Mouse (Mus musculus): Measurements from ENCODE around the gene Rbm5. TPM values are rescaled to one million over a fixed set of nuclear protein-coding genes. Genes with fewer than 3 reads are reported as not detected.

Gene Rbm5
- polyA plus RNA-seq, 1 experiment from 2014 or later: 146 TPM

GRCm38 (mm10) chr9:107698611-107699190 is 72.1 kb downstream of the Rbm5 start:
- 0 out of 2 replicates have a peak overlapping the region, but pooled peaks have one; percentile 12 for H3K27ac ChIP-seq (ENCODE audit: low read length)
- H3K27me3 ChIP-seq (ENCODE audit: control insufficient read depth, insufficient read depth, low read length): no peaks in the 10 kb centered on the region
- 41% methylated on average over 14 of the region's 14 CpGs for WGBS
- H3K36me3 ChIP-seq (ENCODE audit: control insufficient read depth, insufficient read depth): no peaks in the 10 kb centered on the region
- H3K4me3 ChIP-seq (ENCODE audit: low read length): no peak overlapping the region
- H3K4me1 ChIP-seq (ENCODE audit: control insufficient read depth, insufficient read depth, low read length): peaks cover 45% of the 10 kb centered on the region
- ATAC-seq (replicated peaks; ENCODE audit: extremely low read depth, insufficient read depth, low FRiP score): no peak
- no peaks in the 10 kb centered on the region for H3K9me3 ChIP-seq (replicated peaks; ENCODE audit: control insufficient read depth, low read length)
- no peak overlapping the region for H3K4me2 ChIP-seq (ENCODE audit: low read depth, low read length)
- no peak overlapping the region for H3K9ac ChIP-seq (ENCODE audit: low read length)

DNA sequence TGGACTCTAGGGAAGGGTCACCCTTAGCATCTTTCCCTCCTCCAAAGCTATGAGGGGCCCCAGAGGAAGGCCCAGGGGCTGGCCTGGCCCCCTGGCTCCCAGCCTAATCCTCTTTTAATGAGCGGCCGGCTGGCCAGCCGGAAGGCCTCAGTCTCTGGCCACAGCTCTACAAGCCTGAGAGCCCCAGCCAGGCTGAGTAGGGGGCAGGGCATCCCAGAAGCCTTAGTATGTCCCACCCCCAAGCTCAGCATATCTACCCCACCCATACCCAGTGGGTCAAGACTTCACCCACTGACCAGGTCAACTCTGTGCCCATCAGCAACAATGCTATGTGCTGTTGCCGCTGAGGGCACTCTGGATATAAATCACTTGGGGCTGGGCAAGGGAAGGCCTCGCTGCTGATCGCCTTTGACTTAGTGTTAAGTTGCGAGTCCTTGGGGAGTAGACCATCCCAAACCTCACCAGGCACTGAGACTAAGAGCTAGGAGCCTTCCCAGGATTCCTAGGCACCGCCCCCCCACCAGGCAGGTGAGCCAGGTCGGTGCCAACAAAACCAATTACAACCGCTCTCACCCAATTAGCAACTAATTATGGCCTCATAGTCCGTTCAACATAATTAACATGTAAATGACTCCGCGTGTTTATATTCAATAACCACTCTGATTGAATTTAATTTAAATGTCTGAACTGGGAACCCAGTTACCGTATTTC is 72.8 kb downstream of the Rbm5 start:
- no peaks in the 10 kb centered on the region for H3K9me3 ChIP-seq (replicated peaks; ENCODE audit: control insufficient read depth, low read length)
- peaks cover 52% of the 10 kb centered on the region for H3K4me1 ChIP-seq (ENCODE audit: control insufficient read depth, insufficient read depth, low read length)
- no peak overlapping the region for H3K4me3 ChIP-seq (ENCODE audit: low read length)
- H3K36me3 ChIP-seq (ENCODE audit: control insufficient read depth, insufficient read depth): no peaks in the 10 kb centered on the region
- no peak overlapping the region for H3K4me2 ChIP-seq (ENCODE audit: low read depth, low read length)
- 51% methylated on average over 14 of the region's 14 CpGs for WGBS
- ATAC-seq (replicated peaks; ENCODE audit: extremely low read depth, insufficient read depth, low FRiP score): no peak
- H3K27me3 ChIP-seq (ENCODE audit: control insufficient read depth, insufficient read depth, low read length): no peaks in the 10 kb centered on the region
- H3K27ac ChIP-seq (ENCODE audit: low read length): no peak overlapping the region
- H3K9ac ChIP-seq (ENCODE audit: low read length): no peak overlapping the region

DNA sequence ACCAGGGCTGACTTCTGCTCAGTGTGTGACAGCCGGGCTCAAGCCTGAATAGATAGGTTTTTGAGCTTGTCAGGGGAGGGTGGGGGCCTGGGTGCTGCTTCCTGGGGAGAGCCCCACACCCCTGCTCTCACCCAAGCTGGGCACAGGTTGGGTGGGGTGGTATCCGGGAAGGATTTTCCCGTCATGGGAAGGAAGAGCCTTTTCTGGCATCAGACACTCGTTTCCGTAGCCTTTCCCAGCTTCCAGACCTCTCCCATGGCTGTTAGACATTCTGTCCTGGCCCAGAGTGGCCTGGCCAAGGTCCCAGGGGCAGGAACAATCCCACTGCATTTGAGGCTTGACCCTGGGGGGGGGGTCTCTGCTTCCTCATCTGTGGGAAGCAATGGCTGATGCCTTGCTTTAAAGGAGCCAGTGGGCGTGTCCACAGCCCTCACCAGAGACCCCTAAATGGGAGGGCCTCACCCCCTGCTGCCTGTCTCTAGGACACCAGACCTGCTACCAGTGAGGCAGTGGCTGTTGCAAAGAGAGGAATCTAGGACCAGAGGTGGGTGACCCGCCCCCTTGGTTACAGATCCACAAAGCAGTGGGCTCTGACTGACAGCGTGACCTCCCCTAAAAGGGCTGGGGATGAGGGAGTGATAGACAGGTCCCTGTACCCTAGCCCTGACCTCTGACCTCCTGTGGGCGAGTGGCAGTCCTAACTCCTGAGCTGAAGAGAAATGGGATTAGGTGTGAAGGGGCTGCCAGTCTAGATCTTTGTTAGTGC is 73.8 kb downstream of the Rbm5 start:
- WGBS: 63% methylated on average over 9 of the region's 9 CpGs
- Histone ChIP-seq H3K9ac (ENCODE audit: low read length) (no peak overlapping the region), H3K36me3 (ENCODE audit: control insufficient read depth, insufficient read depth) (no peaks in the 10 kb centered on the region), H3K4me2 (ENCODE audit: low read depth, low read length) (no peak overlapping the region), H3K27me3 (ENCODE audit: control insufficient read depth, insufficient read depth, low read length) (no peaks in the 10 kb centered on the region), H3K4me1 (ENCODE audit: control insufficient read depth, insufficient read depth, low read length) (peaks cover 51% of the 10 kb centered on the region), H3K27ac (ENCODE audit: low read length) (peak overlapping the region; percentile 34), H3K4me3 (ENCODE audit: low read length) (no peak overlapping the region), H3K9me3 (replicated peaks; ENCODE audit: control insufficient read depth, low read length) (no peaks in the 10 kb centered on the region)
- no peak for ATAC-seq (replicated peaks; ENCODE audit: extremely low read depth, insufficient read depth, low FRiP score)

DNA sequence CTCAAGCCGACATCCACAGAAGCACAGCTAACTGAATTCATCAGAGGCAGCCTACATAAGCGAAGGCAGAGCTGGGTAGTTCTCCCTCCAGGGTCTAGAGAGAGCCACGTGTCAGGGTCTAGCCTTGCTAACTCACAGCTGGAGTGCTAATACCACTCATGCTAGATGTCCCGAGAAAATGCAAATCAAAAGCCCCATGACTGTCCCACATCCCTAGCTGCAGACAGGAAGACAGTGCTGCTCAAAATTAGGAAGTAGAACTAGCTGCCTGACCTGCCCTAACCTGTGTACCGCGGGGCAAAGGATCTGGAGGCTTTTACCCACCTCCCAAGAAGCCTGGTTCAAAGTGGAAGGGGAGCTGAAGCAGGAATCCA is 74.7 kb downstream of the Rbm5 start:
- 47% methylated on average over 6 of the region's 6 CpGs for WGBS
- peak overlapping the region; percentile 38 for H3K27ac ChIP-seq (ENCODE audit: low read length)
- H3K4me3 ChIP-seq (ENCODE audit: low read length): no peak overlapping the region
- H3K4me1 ChIP-seq (ENCODE audit: control insufficient read depth, insufficient read depth, low read length): peaks cover 44% of the 10 kb centered on the region
- H3K9me3 ChIP-seq (replicated peaks; ENCODE audit: control insufficient read depth, low read length): no peaks in the 10 kb centered on the region
- H3K27me3 ChIP-seq (ENCODE audit: control insufficient read depth, insufficient read depth, low read length): no peaks in the 10 kb centered on the region
- no peak overlapping the region for H3K9ac ChIP-seq (ENCODE audit: low read length)
- no peak overlapping the region for H3K4me2 ChIP-seq (ENCODE audit: low read depth, low read length)
- H3K36me3 ChIP-seq (ENCODE audit: control insufficient read depth, insufficient read depth): no peaks in the 10 kb centered on the region
- ATAC-seq (replicated peaks; ENCODE audit: extremely low read depth, insufficient read depth, low FRiP score): no peak

DNA sequence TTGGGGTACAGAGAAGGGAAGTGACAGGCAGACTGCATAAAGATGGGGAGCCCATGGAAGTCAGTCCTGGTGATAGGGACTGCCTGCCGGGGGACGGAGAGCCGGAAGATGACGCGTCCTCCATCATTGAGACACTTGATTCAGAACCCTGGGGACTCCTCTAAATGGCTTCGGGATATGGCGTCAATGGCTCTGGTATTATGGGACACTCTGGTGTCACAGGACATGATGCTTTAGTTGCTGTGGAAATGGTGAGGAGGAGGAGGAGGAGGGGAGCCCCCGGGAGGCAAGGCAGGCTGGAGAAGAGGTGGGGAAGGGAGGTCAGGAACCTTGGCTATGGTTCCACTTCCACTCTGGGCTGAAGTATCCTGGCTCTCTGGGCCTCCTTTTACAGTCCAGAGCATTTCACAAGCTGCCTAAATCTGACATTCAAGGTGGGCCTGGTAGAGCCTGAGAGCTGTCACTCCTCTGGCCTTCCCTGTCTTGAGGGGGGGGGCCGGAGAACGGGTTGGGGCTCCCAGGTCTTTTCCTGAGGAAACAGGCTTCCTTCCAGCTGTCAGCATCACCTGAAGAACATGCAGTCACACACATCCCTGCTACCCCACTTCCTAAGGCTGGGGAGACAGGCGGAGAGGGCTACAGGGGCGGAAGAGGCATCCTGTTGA is 75.2 kb downstream of the Rbm5 start:
- H3K27ac ChIP-seq (ENCODE audit: low read length): peak overlapping the region; percentile 50

DNA sequence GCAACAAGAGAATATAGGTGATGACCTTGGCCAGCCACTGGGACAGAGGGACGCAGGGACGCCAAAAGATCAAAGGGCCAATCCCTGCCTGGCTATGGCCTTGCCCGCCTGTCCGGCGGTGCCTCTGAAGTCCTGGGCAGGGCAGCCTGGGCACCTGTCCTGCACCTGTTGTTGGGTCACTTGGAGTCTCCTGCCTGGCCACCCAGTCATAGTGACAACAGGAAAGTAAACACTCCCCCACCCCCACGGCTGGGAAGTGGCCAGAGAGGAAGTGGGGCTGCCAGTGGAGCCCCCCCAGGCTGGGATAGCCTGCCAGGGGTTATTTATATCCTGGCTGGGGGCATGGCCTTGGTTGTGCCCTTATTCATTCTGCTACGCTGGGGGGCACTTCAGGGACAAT is 76.2 kb downstream of the Rbm5 start:
- Histone ChIP-seq H3K4me1 (ENCODE audit: control insufficient read depth, insufficient read depth, low read length) (peaks cover 36% of the 10 kb centered on the region), H3K9me3 (replicated peaks; ENCODE audit: control insufficient read depth, low read length) (no peaks in the 10 kb centered on the region), H3K4me2 (ENCODE audit: low read depth, low read length) (no peak overlapping the region), H3K9ac (ENCODE audit: low read length) (no peak overlapping the region), H3K27ac (ENCODE audit: low read length) (no peak overlapping the region), H3K36me3 (ENCODE audit: control insufficient read depth, insufficient read depth) (no peaks in the 10 kb centered on the region), H3K4me3 (ENCODE audit: low read length) (no peak overlapping the region), H3K27me3 (ENCODE audit: control insufficient read depth, insufficient read depth, low read length) (no peaks in the 10 kb centered on the region)
- WGBS: 60% methylated on average over 7 of the region's 7 CpGs
- ATAC-seq (replicated peaks; ENCODE audit: extremely low read depth, insufficient read depth, low FRiP score): no peak

More for the DNA sequence above, 75.2 kb downstream of the Rbm5 start:
- ATAC-seq (replicated peaks; ENCODE audit: extremely low read depth, insufficient read depth, low FRiP score): no peak
- Histone ChIP-seq H3K4me2 (ENCODE audit: low read depth, low read length) (no peak overlapping the region), H3K4me3 (ENCODE audit: low read length) (no peak overlapping the region), H3K9me3 (replicated peaks; ENCODE audit: control insufficient read depth, low read length) (no peaks in the 10 kb centered on the region), H3K9ac (ENCODE audit: low read length) (no peak overlapping the region), H3K27me3 (ENCODE audit: control insufficient read depth, insufficient read depth, low read length) (no peaks in the 10 kb centered on the region), H3K4me1 (ENCODE audit: control insufficient read depth, insufficient read depth, low read length) (peaks cover 44% of the 10 kb centered on the region), H3K36me3 (ENCODE audit: control insufficient read depth, insufficient read depth) (no peaks in the 10 kb centered on the region)
- WGBS: 78% methylated on average over 12 of the region's 12 CpGs

DNA sequence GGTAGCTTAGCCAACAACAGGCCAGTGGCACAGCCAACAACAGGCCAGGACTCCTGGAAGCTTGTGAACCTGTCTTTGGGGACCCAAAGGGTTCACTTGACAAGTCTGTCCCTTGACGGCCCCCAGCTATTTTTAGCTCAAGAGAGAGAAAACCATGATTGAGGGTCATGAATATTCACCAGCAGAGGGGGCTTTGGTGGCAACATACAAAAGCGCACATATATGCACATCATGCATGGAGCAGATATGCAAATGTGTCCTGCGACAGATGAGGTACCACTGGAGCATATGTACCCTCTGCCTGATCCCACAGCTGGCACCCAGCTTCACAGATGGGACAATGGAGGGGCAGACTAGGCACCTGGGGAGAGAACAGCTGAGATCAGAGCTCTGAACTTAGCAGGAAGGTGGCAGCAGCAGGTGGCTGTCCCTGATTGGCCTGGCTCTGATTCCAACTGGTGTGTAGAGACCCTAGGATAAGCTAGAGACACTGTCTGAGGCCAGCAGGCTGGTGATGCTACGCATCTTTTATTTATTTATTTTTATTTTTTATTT is 77.3 kb downstream of the Rbm5 start:
- whole genome bisulfite sequencing: 64% methylated on average over 4 of the region's 4 CpGs
- Histone ChIP-seq H3K4me2 (ENCODE audit: low read depth, low read length) (no peak overlapping the region), H3K27ac (ENCODE audit: low read length) (no peak overlapping the region), H3K36me3 (ENCODE audit: control insufficient read depth, insufficient read depth) (no peaks in the 10 kb centered on the region), H3K27me3 (ENCODE audit: control insufficient read depth, insufficient read depth, low read length) (no peaks in the 10 kb centered on the region), H3K9ac (ENCODE audit: low read length) (no peak overlapping the region), H3K4me3 (ENCODE audit: low read length) (no peak overlapping the region), H3K4me1 (ENCODE audit: control insufficient read depth, insufficient read depth, low read length) (peaks cover 25% of the 10 kb centered on the region), H3K9me3 (replicated peaks; ENCODE audit: control insufficient read depth, low read length) (no peaks in the 10 kb centered on the region)
- ATAC-seq (replicated peaks; ENCODE audit: extremely low read depth, insufficient read depth, low FRiP score): no peak

GRCm38 (mm10) chr9:107692785-107693184 is 78.0 kb downstream of the Rbm5 start:
- Histone ChIP-seq H3K9ac (ENCODE audit: low read length) (no peak overlapping the region), H3K4me1 (ENCODE audit: control insufficient read depth, insufficient read depth, low read length) (peaks cover 20% of the 10 kb centered on the region), H3K27ac (ENCODE audit: low read length) (no peak overlapping the region), H3K4me3 (ENCODE audit: low read length) (no peak overlapping the region), H3K36me3 (ENCODE audit: control insufficient read depth, insufficient read depth) (no peaks in the 10 kb centered on the region), H3K9me3 (replicated peaks; ENCODE audit: control insufficient read depth, low read length) (no peaks in the 10 kb centered on the region), H3K4me2 (ENCODE audit: low read depth, low read length) (no peak overlapping the region), H3K27me3 (ENCODE audit: control insufficient read depth, insufficient read depth, low read length) (no peaks in the 10 kb centered on the region)
- 65% methylated on average over 5 of the region's 5 CpGs for WGBS
- no peak for ATAC-seq (replicated peaks; ENCODE audit: extremely low read depth, insufficient read depth, low FRiP score)
